Mouse (Mus musculus): ENCODE data around the gene Bex6.

DNA sequence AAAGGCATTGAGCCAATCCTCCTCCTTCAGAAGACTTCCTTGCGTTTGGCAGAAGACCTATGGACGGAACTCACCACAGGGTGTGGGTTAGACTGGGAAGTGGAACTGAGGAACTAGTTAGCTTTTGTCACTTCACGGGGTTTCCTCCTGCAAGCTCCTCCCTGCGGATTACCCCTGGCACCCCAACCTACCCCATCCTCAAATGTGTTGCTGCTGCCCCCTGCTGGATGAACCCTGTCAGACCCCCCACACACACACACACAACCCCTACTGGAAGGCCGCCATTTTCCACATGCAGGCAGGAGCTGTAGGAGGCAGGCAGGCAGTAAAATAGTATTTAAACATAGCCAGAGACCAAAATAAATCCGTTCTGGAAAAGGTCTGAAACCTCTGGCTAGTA, 23.1 kb downstream of the Bex6 start:
- peak; percentile 23; the same call in 1 of the 2 replicates for TF ChIP-seq CTCF (conservative IDR thresholded peaks at IDR 0.05; ENCODE audit: low read length)
- TF ChIP-seq NANOG (IDR thresholded peaks at IDR 0.05; ENCODE audit: borderline replicate concordance, low read length), result no peak
- no peak for TF ChIP-seq POU5F1 (IDR thresholded peaks at IDR 0.05; ENCODE audit: borderline replicate concordance, low read length)
